Mouse (Mus musculus) B cell, adult 67 days (primary cell): ENCODE results near the gene Crabp2. TPM values are rescaled to one million over a fixed set of nuclear protein-coding genes. Genes with fewer than 3 reads are reported as not detected.

Source experiments
- total RNA-seq, 2 experiments: library from RNA; stranded (reverse); gene quantifications; 4 replicates each; pipeline ENCODE4 v1.2.4; 2023

Gene Crabp2
- 1 to 10 TPM in 1 of 2 experiments, not detected in 1; 3.1 TPM for total RNA-seq

DNA sequence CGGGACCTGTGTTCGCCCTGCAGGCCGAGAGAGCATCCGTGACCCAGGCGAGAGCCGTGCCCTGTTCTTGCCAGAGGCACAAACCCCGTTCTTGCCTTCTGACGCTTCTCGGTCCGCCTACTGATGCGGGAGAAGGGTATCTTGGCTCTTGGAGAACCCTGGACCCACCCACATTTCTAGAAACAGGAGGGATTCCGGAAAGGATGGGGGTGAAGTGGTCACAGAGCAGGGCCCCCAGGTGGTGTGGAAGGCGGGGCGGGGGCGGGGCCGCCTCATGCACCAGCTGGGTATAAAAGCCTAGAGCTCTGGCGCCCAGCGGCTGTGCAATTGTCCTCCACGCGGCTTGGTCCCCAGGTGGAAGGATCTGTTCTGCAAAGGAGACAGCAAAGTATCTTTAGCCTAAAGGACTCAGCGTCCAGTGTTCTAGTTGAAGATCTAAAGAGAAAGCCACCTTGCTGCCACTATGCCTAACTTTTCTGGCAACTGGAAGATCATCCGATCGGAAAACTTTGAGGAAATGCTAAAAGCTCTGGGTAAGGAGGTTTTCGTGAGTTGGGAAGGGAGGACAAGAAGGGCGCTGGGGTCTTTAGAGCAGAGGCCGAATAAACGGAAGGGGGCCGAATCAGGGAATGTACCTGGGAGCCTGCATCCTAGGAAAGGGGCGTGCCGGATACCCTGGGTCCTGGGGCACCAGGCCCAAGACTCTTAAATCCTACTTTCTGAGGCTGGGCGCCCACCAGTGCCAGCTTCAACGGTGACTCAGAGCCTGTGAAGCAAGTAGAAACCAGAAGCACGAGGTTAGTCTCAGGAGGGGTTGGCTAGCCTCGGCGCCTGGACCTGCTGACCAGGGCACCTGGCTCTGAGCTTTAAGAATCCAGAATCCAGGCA, at the start of gene Crabp2:
TSS of gene Crabp2 (plus strand) at position 289 of the 888 bp plus-strand sequence.

GRCm38 (mm10) chr3:87905880-87906485, 42.5 kb upstream of the Crabp2 start, which contains the start of gene Hdgf:
Gene Hdgf (plus strand): TSS chr3:87906321.

GRCm38 (mm10) chr3:87919336-87920108, 28.9 kb upstream of the Crabp2 start, which contains the start of gene Mrpl24:
Gene Mrpl24 (plus strand): TSS chr3:87919506.

GRCm38 (mm10) chr3:87930078-87930795, 18.2 kb upstream of the Crabp2 start, which contains the start of the genes Isg20l2 and Rrnad1:
Gene Isg20l2 (plus strand): TSS chr3:87930314.
Gene Rrnad1 (minus strand): TSS chr3:87930717.

GRCm38 (mm10) chr3:87970939-87971488, 22.5 kb downstream of the Crabp2 start, which contains the start of gene Nes:
Gene Nes (plus strand): TSS chr3:87971078.

GRCm38 (mm10) chr3:88000181-88000580, 51.7 kb downstream of the Crabp2 start, which contains the start of gene Bcan:
Gene Bcan (minus strand): TSS chr3:88000230.

Other genes with a start within 250 kb of the Crabp2 start
- under 1 TPM in 1 of 2 experiments, not detected in 1; 0.67 TPM for gene Lrrc71, start 200.0 kb upstream of the Crabp2 start, total RNA-seq
- gene Ntrk1, start 153.5 kb upstream of the Crabp2 start, total RNA-seq = not detected
- under 1 TPM in 1 of 2 experiments, not detected in 1; 0.12 TPM for gene Insrr, start 151.7 kb upstream of the Crabp2 start, total RNA-seq
- gene Pear1, start 124.4 kb upstream of the Crabp2 start, total RNA-seq = 10 to 100 TPM; 22.3 to 30.3 TPM
- 10 to 100 TPM; 29.2 to 32.6 TPM for gene Sh2d2a, start 101.9 kb upstream of the Crabp2 start, total RNA-seq
- 10 to 100 TPM; 56.5 to 62.3 TPM for gene Prcc, start 63.1 kb upstream of the Crabp2 start, total RNA-seq
- 10 to 100 TPM; 83.0 to 85.0 TPM for gene Hdgf, start 42.3 kb upstream of the Crabp2 start, total RNA-seq
- 100 to 1,000 TPM; 134 to 154 TPM for gene Mrpl24, start 29.2 kb upstream of the Crabp2 start, total RNA-seq
- gene Isg20l2, start 18.4 kb upstream of the Crabp2 start, total RNA-seq = 10 to 100 TPM; 65.3 to 67.4 TPM
- 10 to 100 TPM; 41.3 to 46.0 TPM for gene Rrnad1, start 17.9 kb upstream of the Crabp2 start, total RNA-seq
- gene Nes, start 22.4 kb downstream of the Crabp2 start, total RNA-seq = not detected
- gene Bcan, start 51.6 kb downstream of the Crabp2 start, total RNA-seq = not detected
- gene Hapln2, start 78.9 kb downstream of the Crabp2 start, total RNA-seq = not detected
- gene Gpatch4, start 94.4 kb downstream of the Crabp2 start, total RNA-seq = 10 to 100 TPM; 15.8 to 15.9 TPM
- 10 to 100 TPM; 38.3 to 38.9 TPM for gene Naxe, start 109.8 kb downstream of the Crabp2 start, total RNA-seq
- not detected for gene Ttc24, start 129.6 kb downstream of the Crabp2 start, total RNA-seq
- under 1 TPM; 0.27 to 0.32 TPM for gene Iqgap3, start 133.3 kb downstream of the Crabp2 start, total RNA-seq
- 100 to 1,000 TPM; 280 to 371 TPM for gene Mef2d, start 193.7 kb downstream of the Crabp2 start, total RNA-seq